Mouse (Mus musculus): ENCODE results near the gene Tspan14. TPM values are rescaled to one million over a fixed set of nuclear protein-coding genes. Genes with fewer than 3 reads are reported as not detected.
A peak's percentile ranks its signal among the peaks of the same experiment; 100 is the strongest.

Gene Tspan14
- polyA plus RNA-seq, 2 experiments, result 22.0 to 25.4 TPM

GRCm38 (mm10) chr14:40966862-40967597 is 423 bp upstream of the Tspan14 start:
- Histone ChIP-seq H3K4me1 (replicated peaks; ENCODE audit: control insufficient read depth in 2 of 2, insufficient read depth in 2 of 2, low read length in 1 of 2) (peaks cover 39 to 44% of the 10 kb centered on the region in 2 experiments), H3K4me2 (ENCODE audit: low read depth) (peak overlapping the region; percentile 86), H3K9ac (replicated peaks) (peak overlapping the region; percentile 55), H3K36me3 (replicated peaks; ENCODE audit: control insufficient read depth, insufficient read depth, low read depth) (no peaks in the 10 kb centered on the region), H3K4me3 (ENCODE audit: insufficient read depth in 1 of 2, low read depth in 2 of 2, low read length in 2 of 2) (peak overlapping the region; percentile 71 to 79), H3K27ac (peak overlapping the region; percentile 29; the same call in 1 of the 2 replicates), H3K27me3 (ENCODE audit: control insufficient read depth, insufficient read depth, low read length) (no peaks in the 10 kb centered on the region), H3K9me3 (ENCODE audit: control insufficient read depth, low read length) (no peaks in the 10 kb centered on the region)
- peak; percentile 86 for ATAC-seq (ENCODE audit: insufficient read depth)
- under 1% methylated on average over 50 of the region's 62 CpGs for WGBS (ENCODE audit: insufficient replicate concordance)
- TF ChIP-seq CTCF (IDR thresholded peaks at IDR 0.05; ENCODE audit: low read depth) (no peak), EP300 (IDR thresholded peaks at IDR 0.05; ENCODE audit: low read depth) (no peak)
- peak; percentile 90 to 92 (median 90) for DNase-seq (ENCODE audit: low read depth in 3 of 3, low spot score in 3 of 3)

- DNase-seq (ENCODE audit: low read depth in 3 of 3, low spot score in 3 of 3) (peak in 1 of 3 experiments; percentile 51), ATAC-seq (ENCODE audit: insufficient read depth) (no peak)
- Histone ChIP-seq H3K36me3 (replicated peaks; ENCODE audit: control insufficient read depth, insufficient read depth, low read depth) (no peaks in the 10 kb centered on the region), H3K4me3 (ENCODE audit: insufficient read depth in 1 of 2, low read depth in 2 of 2, low read length in 2 of 2) (peak overlapping the region; percentile 71 to 79), H3K27me3 (ENCODE audit: control insufficient read depth, insufficient read depth, low read length) (no peaks in the 10 kb centered on the region), H3K4me1 (replicated peaks; ENCODE audit: control insufficient read depth in 2 of 2, insufficient read depth in 2 of 2, low read length in 1 of 2) (peaks cover 44 to 50% of the 10 kb centered on the region in 2 experiments), H3K4me2 (ENCODE audit: low read depth) (peak overlapping the region; percentile 86), H3K9me3 (ENCODE audit: control insufficient read depth, low read length) (no peaks in the 10 kb centered on the region), H3K9ac (replicated peaks) (peak overlapping the region; percentile 68), H3K27ac (peak overlapping the region; percentile 74)
- no peak for TF ChIP-seq EP300 (IDR thresholded peaks at IDR 0.05; ENCODE audit: low read depth)
- under 1% methylated on average over 15 of the region's 15 CpGs for WGBS (ENCODE audit: insufficient replicate concordance)
Measured at GRCm38 (mm10) chr14:40965507-40966356, 875 bp downstream of the Tspan14 start.

GRCm38 (mm10) chr14:40964881-40965280 is 1.7 kb downstream of the Tspan14 start:
- peak overlapping the region; percentile 3 for H3K27ac ChIP-seq
- no peaks in the 10 kb centered on the region for H3K27me3 ChIP-seq (ENCODE audit: control insufficient read depth, insufficient read depth, low read length)
- H3K4me3 ChIP-seq (ENCODE audit: insufficient read depth in 1 of 2, low read depth in 2 of 2, low read length in 2 of 2), result peak overlapping the region; percentile 53 to 79
- peaks cover 51 to 56% of the 10 kb centered on the region in 2 experiments for H3K4me1 ChIP-seq (replicated peaks; ENCODE audit: control insufficient read depth in 2 of 2, insufficient read depth in 2 of 2, low read length in 1 of 2)
- no peaks in the 10 kb centered on the region for H3K9me3 ChIP-seq (ENCODE audit: control insufficient read depth, low read length)
- no peaks in the 10 kb centered on the region for H3K36me3 ChIP-seq (replicated peaks; ENCODE audit: control insufficient read depth, insufficient read depth, low read depth)
- peak overlapping the region; percentile 68 for H3K9ac ChIP-seq (replicated peaks)
- peak overlapping the region; percentile 86 for H3K4me2 ChIP-seq (ENCODE audit: low read depth)
- ATAC-seq (ENCODE audit: insufficient read depth) (no peak), DNase-seq (ENCODE audit: low read depth in 3 of 3, low spot score in 3 of 3) (no peak)
- no peak for TF ChIP-seq EP300 (IDR thresholded peaks at IDR 0.05; ENCODE audit: low read depth)
- TF ChIP-seq CTCF (IDR thresholded peaks at IDR 0.05; ENCODE audit: low read depth), result no peak

- TF ChIP-seq EP300 (IDR thresholded peaks at IDR 0.05; ENCODE audit: low read depth) (no peak), CTCF (IDR thresholded peaks at IDR 0.05; ENCODE audit: low read depth) (no peak)
- peak overlapping the region in 1 of 2 experiments; percentile 79; a peak in 2 of 4 replicates for H3K4me3 ChIP-seq (ENCODE audit: insufficient read depth in 1 of 2, low read depth in 2 of 2, low read length in 2 of 2)
- H3K9ac ChIP-seq (replicated peaks), result no peak overlapping the region; the same call in 1 of the 2 replicates
- WGBS (ENCODE audit: insufficient replicate concordance), result 77% methylated on average over 3 of the region's 3 CpGs
- no peaks in the 10 kb centered on the region for H3K36me3 ChIP-seq (replicated peaks; ENCODE audit: control insufficient read depth, insufficient read depth, low read depth)
- no peaks in the 10 kb centered on the region for H3K9me3 ChIP-seq (ENCODE audit: control insufficient read depth, low read length)
- H3K4me2 ChIP-seq (ENCODE audit: low read depth), result peak overlapping the region; percentile 86
- no peak overlapping the region for H3K27ac ChIP-seq
- H3K4me1 ChIP-seq (replicated peaks; ENCODE audit: control insufficient read depth in 2 of 2, insufficient read depth in 2 of 2, low read length in 1 of 2), result peaks cover 58 to 63% of the 10 kb centered on the region in 2 experiments
- no peak for DNase-seq (ENCODE audit: low read depth in 3 of 3, low spot score in 3 of 3)
- ATAC-seq (ENCODE audit: insufficient read depth), result no peak
- no peaks in the 10 kb centered on the region for H3K27me3 ChIP-seq (ENCODE audit: control insufficient read depth, insufficient read depth, low read length)
Measured at GRCm38 (mm10) chr14:40964214-40964610, 2.4 kb downstream of the Tspan14 start.
